Mouse (Mus musculus) CH12.LX (cell line): ENCODE measurements around the gene Slc35c1. TPM values are rescaled to one million over a fixed set of nuclear protein-coding genes. Genes with fewer than 3 reads are reported as not detected.

Source experiments
- DNase-seq: peaks from one replicate; pipeline ENCODE4 v3.0.0-alpha.2; 2013; ENCODE audit errors: extremely low read depth
- H3K27ac ChIP-seq: 2 replicates; pipeline ENCODE4 v1.5.1; 2012; ENCODE audit warnings: low read depth, mild to moderate bottlenecking, control low read depth, moderate library complexity; ENCODE audit not compliant: insufficient read depth
- H3K27me3 ChIP-seq: replicated peaks from 2 replicates; pipeline ENCODE3; 2012; ENCODE audit warnings: inconsistent platforms
- H3K36me3 ChIP-seq, 2 experiments: replicated peaks in 1 of 2; 2 replicates each; pipeline versions ENCODE3 to v1.6.1; 2012; ENCODE audit warnings: inconsistent platforms in 1 of 2, low read length in 1 of 2, mild to moderate bottlenecking in 1 of 2, mixed read lengths in 1 of 2, moderate library complexity in 1 of 2; ENCODE audit not compliant: control insufficient read depth in 1 of 2, insufficient read depth in 1 of 2
- H3K4me1 ChIP-seq, 2 experiments: 2 replicates each; pipeline ENCODE4 v1.6.1; 2012; ENCODE audit warnings: inconsistent platforms in 1 of 2, moderate library complexity in 1 of 2; ENCODE audit not compliant: insufficient read depth in 2 of 2, control insufficient read depth in 1 of 2
- H3K4me2 ChIP-seq: 2 replicates; pipeline ENCODE4 v1.6.1; 2012; ENCODE audit warnings: low read depth, mild to moderate bottlenecking, control low read depth; ENCODE audit not compliant: poor library complexity, insufficient read depth, severe bottlenecking
- H3K4me3 ChIP-seq, 3 experiments: fragments of 150-350 bp in 1 of 3; sonication (generic) in 1 of 3; replicated peaks in 1 of 3; 2 replicates each; pipeline versions ENCODE3 to v1.5.1; 2011 to 2012; ENCODE audit warnings: low read depth in 2 of 3, low read length in 2 of 3, mild to moderate bottlenecking in 2 of 3, moderate library complexity in 2 of 3, control low read depth in 1 of 3, improper control_type of control experiment in 1 of 3, inconsistent platforms in 1 of 3, mixed read lengths in 1 of 3; ENCODE audit not compliant: poor library complexity in 1 of 3
- H3K79me2 ChIP-seq: replicated peaks from 2 replicates; pipeline ENCODE4 v1.6.1; 2012; ENCODE audit warnings: mild to moderate bottlenecking, moderate library complexity; ENCODE audit not compliant: control insufficient read depth, poor library complexity, insufficient read depth, severe bottlenecking; ENCODE audit errors: extremely low read depth
- H3K9ac ChIP-seq: 2 replicates; pipeline ENCODE4 v1.6.1; 2012; ENCODE audit warnings: low read depth, mild to moderate bottlenecking, control low read depth, moderate library complexity; ENCODE audit not compliant: insufficient read depth
- H3K9me3 ChIP-seq: replicated peaks from 2 replicates; pipeline ENCODE3; 2012; ENCODE audit warnings: low read length, inconsistent platforms, mixed read lengths
- BHLHE40 ChIP-seq: IDR thresholded peaks from 2 replicates; pipeline ENCODE4 v1.6.1; 2011; ENCODE audit warnings: mild to moderate bottlenecking, low read depth, low read length, improper control_type of control experiment
- CHD1 ChIP-seq: IDR thresholded peaks from 2 replicates; pipeline ENCODE4 v1.6.1; 2012; ENCODE audit warnings: low read depth, low read length, improper control_type of control experiment, inconsistent platforms
- CHD2 ChIP-seq: IDR thresholded peaks from 2 replicates; pipeline ENCODE4 v1.6.1; 2011; ENCODE audit warnings: low read length, improper control_type of control experiment
- CTCF ChIP-seq, 2 experiments: IDR thresholded peaks in 1 of 2; conservative IDR thresholded peaks in 1 of 2; 2 replicates each; pipeline ENCODE4 v1.5.1; 2011 to 2012; ENCODE audit warnings: low read depth in 2 of 2, low read length in 2 of 2, improper control_type of control experiment in 1 of 2, inconsistent platforms in 1 of 2, mild to moderate bottlenecking in 1 of 2, moderate library complexity in 1 of 2
- E2F4 ChIP-seq: IDR thresholded peaks from 2 replicates; pipeline ENCODE4 v1.6.1; 2011; ENCODE audit warnings: low read depth, low read length, improper control_type of control experiment; ENCODE audit not compliant: insufficient replicate concordance
- ETS1 ChIP-seq: conservative IDR thresholded peaks from 2 replicates; pipeline ENCODE4 v1.6.1; 2012; ENCODE audit warnings: low read depth, mild to moderate bottlenecking, inconsistent platforms, low read length, improper control_type of control experiment, moderate library complexity
- IRF4 ChIP-seq: IDR thresholded peaks from 2 replicates; pipeline ENCODE4 v1.6.1; 2014; ENCODE audit warnings: low read depth, mild to moderate bottlenecking, inconsistent platforms, low read length, improper control_type of control experiment
- JUN ChIP-seq: IDR thresholded peaks from 2 replicates; pipeline ENCODE4 v1.6.1; 2011; ENCODE audit warnings: low read depth, mild to moderate bottlenecking, low read length, improper control_type of control experiment, moderate library complexity; ENCODE audit not compliant: insufficient read depth
- MAFK ChIP-seq: IDR thresholded peaks from 2 replicates; pipeline ENCODE4 v1.6.1; 2011; ENCODE audit warnings: low read length, improper control_type of control experiment; ENCODE audit not compliant: insufficient replicate concordance
- MAX ChIP-seq: IDR thresholded peaks from 2 replicates; pipeline ENCODE4 v1.6.1; 2011; ENCODE audit warnings: low read length, improper control_type of control experiment
- NELFE ChIP-seq: IDR thresholded peaks from 2 replicates; pipeline ENCODE4 v1.6.1; 2011; ENCODE audit warnings: low read depth, low read length, improper control_type of control experiment
- PAX5 ChIP-seq: IDR thresholded peaks from 2 replicates; pipeline ENCODE4 v1.6.1; 2012; ENCODE audit warnings: low read length, inconsistent platforms, mixed read lengths
- RAD21 ChIP-seq: IDR thresholded peaks from 2 replicates; pipeline ENCODE4 v1.6.1; 2011; ENCODE audit warnings: low read depth, mild to moderate bottlenecking, low read length, improper control_type of control experiment, moderate library complexity
- SMC3 ChIP-seq: IDR thresholded peaks from 2 replicates; pipeline ENCODE4 v1.6.1; 2011; ENCODE audit warnings: low read depth, low read length, improper control_type of control experiment
- TBP ChIP-seq: conservative IDR thresholded peaks from 2 replicates; pipeline ENCODE4 v1.6.1; 2011; ENCODE audit warnings: low read depth, low read length, improper control_type of control experiment
- UBTF ChIP-seq: IDR thresholded peaks from 2 replicates; pipeline ENCODE4 v1.6.1; 2012; ENCODE audit warnings: low read depth, mild to moderate bottlenecking, inconsistent platforms, low read length, improper control_type of control experiment, moderate library complexity
- ZMIZ1 ChIP-seq: IDR thresholded peaks from 2 replicates; pipeline ENCODE4 v1.6.1; 2012; ENCODE audit warnings: low read depth, mild to moderate bottlenecking, inconsistent platforms, low read length, improper control_type of control experiment
- ZNF384 ChIP-seq: IDR thresholded peaks from 2 replicates; pipeline ENCODE4 v1.6.1; 2012; ENCODE audit warnings: low read depth, low read length, improper control_type of control experiment, inconsistent platforms
- dilution Hi-C: fragments of 300-500 bp; cut with MboI; formaldehyde crosslinking; loops from 2 replicates; pipeline ENCODE4 v1.14.3; 2020; ENCODE audit warnings: low sequenced_read_pairs; ENCODE audit not compliant: extremely low pct_unique_long_range_greater_than_20kb, extremely low pct_ligation_motif_present
- in situ Hi-C: fragments of 300-500 bp; cut with MboI; formaldehyde crosslinking; loops from 3 replicates; pipeline ENCODE4 v1.14.3; 2019; ENCODE audit warnings: low sequenced_read_pairs, low pct_ligation_motif_present, low pct_unique_long_range_greater_than_20kb, mixed read lengths
- polyA plus RNA-seq: library from polyadenylated mRNA; unstranded; fragments of >175 nt; gene quantifications from 2 replicates; pipeline ENCODE4 v1.2.1, GENCODE M21; 2012; ENCODE audit warnings: low read depth; ENCODE audit not compliant: insufficient read length
- total RNA-seq, 2 experiments: library from RNA; depleted of rRNA; stranded (reverse); fragments of 300-350 nt in 1 of 2; fragments of >200 nt in 1 of 2; gene quantifications; 2 replicates each; pipeline ENCODE4 v1.2.3; 2012 to 2014

Gene Slc35c1
- total and polyA plus RNA-seq, 3 experiments = 4.1 to 22.7 (median 8.7) TPM

GRCm38 (mm10) chr2:92464690-92465089, 4.4 kb upstream of the Slc35c1 start:
- Histone ChIP-seq H3K36me3 (no peaks in the 10 kb centered on the region), H3K9me3 (peaks cover 21% of the 10 kb centered on the region), H3K9ac (no peak overlapping the region), H3K4me1 (peaks cover 5 to 12% of the 10 kb centered on the region in 2 experiments; a peak in 3 of 4 replicates), H3K4me2 (no peak overlapping the region), H3K27ac (no peak overlapping the region), H3K4me3 (no peak overlapping the region), H3K79me2 (no peaks in the 10 kb centered on the region), H3K27me3 (peaks cover 74% of the 10 kb centered on the region)
- dilution Hi-C loops (no loop called here), in situ Hi-C loops (no loop called here)
- no peak for DNase-seq
- no peak for TF ChIP-seq CHD1
- TF ChIP-seq TBP = no peak
- TF ChIP-seq JUN = no peak
- no peak for TF ChIP-seq ETS1
- no peak for TF ChIP-seq MAX
- no peak for TF ChIP-seq NELFE
- TF ChIP-seq E2F4 = no peak
- no peak for TF ChIP-seq SMC3
- no peak for TF ChIP-seq IRF4

- no peak for DNase-seq
- Histone ChIP-seq H3K9ac (no peak overlapping the region), H3K79me2 (peaks cover 6% of the 10 kb centered on the region), H3K4me2 (no peak overlapping the region), H3K36me3 (peaks cover 0 to 13% of the 10 kb centered on the region in 2 experiments), H3K4me3 (no peak overlapping the region), H3K27me3 (peaks cover 51% of the 10 kb centered on the region), H3K9me3 (peaks cover 8% of the 10 kb centered on the region), H3K27ac (no peak overlapping the region), H3K4me1 (peaks cover 23 to 39% of the 10 kb centered on the region in 2 experiments)
- TF ChIP-seq MAX (no peak), NELFE (no peak), PAX5 (no peak), BHLHE40 (no peak), RAD21 (no peak), CHD2 (no peak), ZNF384 (no peak), MAFK (no peak), CHD1 (no peak), TBP (no peak), CTCF (conservative IDR thresholded peaks at IDR 0.05 in 1 of 2, IDR thresholded peaks at IDR 0.05 in 1 of 2; ENCODE audit: low read depth in 2 of 2, low read length in 2 of 2) (no peak), ZMIZ1 (no peak), UBTF (no peak)
- in situ Hi-C loops = no loop called here
- dilution Hi-C loops = no loop called here
Measured at GRCm38 (mm10) chr2:92461215-92461614, 877 bp upstream of the Slc35c1 start.
